Mouse (Mus musculus): Measurements from ENCODE around the gene Cdk14.

Gene Cdk14

GRCm38 (mm10) chr5:5176052-5176451 is 244.1 kb downstream of the Cdk14 start:
- DNase-seq, result no peak

- DNase-seq, result no peak
These were observed 244.5 kb downstream of the Cdk14 start for GRCm38 (mm10) chr5:5175611-5176010.

- DNase-seq, result no peak
These were observed 245.0 kb downstream of the Cdk14 start for GRCm38 (mm10) chr5:5175090-5175489.

- DNase-seq, result no peak
These were observed 254.0 kb downstream of the Cdk14 start for GRCm38 (mm10) chr5:5166086-5166485.

- no peak for DNase-seq
These were observed 255.8 kb downstream of the Cdk14 start for GRCm38 (mm10) chr5:5164326-5164725.

GRCm38 (mm10) chr5:5163823-5164222 is 256.3 kb downstream of the Cdk14 start:
- no peak for DNase-seq

GRCm38 (mm10) chr5:5159521-5159920 is 260.6 kb downstream of the Cdk14 start:
- DNase-seq, result no peak

GRCm38 (mm10) chr5:5139855-5140254 is 280.3 kb downstream of the Cdk14 start:
- no peak for DNase-seq

GRCm38 (mm10) chr5:5134905-5135511 is 285.1 kb downstream of the Cdk14 start:
- DNase-seq, result no peak

- no peak for DNase-seq
These were observed 285.8 kb downstream of the Cdk14 start for GRCm38 (mm10) chr5:5134143-5134904.

- DNase-seq, result no peak
These were observed 291.3 kb downstream of the Cdk14 start for GRCm38 (mm10) chr5:5128852-5129251.

GRCm38 (mm10) chr5:5124645-5125044 is 295.5 kb downstream of the Cdk14 start:
- DNase-seq, result no peak

GRCm38 (mm10) chr5:5116775-5117522 is 303.2 kb downstream of the Cdk14 start:
- no peak for DNase-seq

GRCm38 (mm10) chr5:5115546-5115945 is 304.6 kb downstream of the Cdk14 start:
- DNase-seq, result no peak

- DNase-seq, result no peak
These were observed 310.5 kb downstream of the Cdk14 start for GRCm38 (mm10) chr5:5109621-5110020.

- no peak for DNase-seq
These were observed 311.1 kb downstream of the Cdk14 start for GRCm38 (mm10) chr5:5109017-5109416.

GRCm38 (mm10) chr5:5096248-5096915 is 323.7 kb downstream of the Cdk14 start:
- no peak for DNase-seq

GRCm38 (mm10) chr5:5092736-5093135 is 327.4 kb downstream of the Cdk14 start:
- no peak for DNase-seq

- DNase-seq, result no peak
These were observed 348.6 kb downstream of the Cdk14 start for GRCm38 (mm10) chr5:5071526-5071925.

GRCm38 (mm10) chr5:5064686-5065085 is 355.4 kb downstream of the Cdk14 start:
- no peak for DNase-seq

GRCm38 (mm10) chr5:5056102-5056883 is 363.8 kb downstream of the Cdk14 start:
- DNase-seq, result no peak

GRCm38 (mm10) chr5:5055494-5055893 is 364.6 kb downstream of the Cdk14 start:
- no peak for DNase-seq
